Mouse (Mus musculus): ENCODE data around the gene Prim1. TPM values are rescaled to one million over a fixed set of nuclear protein-coding genes. Genes with fewer than 3 reads are reported as not detected.
"Not testable (repeated sequence)": the region's sequence is repeated elsewhere in the genome, so short reads cannot be mapped to it uniquely, and the experiment has no call there.

Gene Prim1
- total and polyA plus RNA-seq, 2 experiments from 2014 or later: 15.2 to 33.3 TPM

DNA sequence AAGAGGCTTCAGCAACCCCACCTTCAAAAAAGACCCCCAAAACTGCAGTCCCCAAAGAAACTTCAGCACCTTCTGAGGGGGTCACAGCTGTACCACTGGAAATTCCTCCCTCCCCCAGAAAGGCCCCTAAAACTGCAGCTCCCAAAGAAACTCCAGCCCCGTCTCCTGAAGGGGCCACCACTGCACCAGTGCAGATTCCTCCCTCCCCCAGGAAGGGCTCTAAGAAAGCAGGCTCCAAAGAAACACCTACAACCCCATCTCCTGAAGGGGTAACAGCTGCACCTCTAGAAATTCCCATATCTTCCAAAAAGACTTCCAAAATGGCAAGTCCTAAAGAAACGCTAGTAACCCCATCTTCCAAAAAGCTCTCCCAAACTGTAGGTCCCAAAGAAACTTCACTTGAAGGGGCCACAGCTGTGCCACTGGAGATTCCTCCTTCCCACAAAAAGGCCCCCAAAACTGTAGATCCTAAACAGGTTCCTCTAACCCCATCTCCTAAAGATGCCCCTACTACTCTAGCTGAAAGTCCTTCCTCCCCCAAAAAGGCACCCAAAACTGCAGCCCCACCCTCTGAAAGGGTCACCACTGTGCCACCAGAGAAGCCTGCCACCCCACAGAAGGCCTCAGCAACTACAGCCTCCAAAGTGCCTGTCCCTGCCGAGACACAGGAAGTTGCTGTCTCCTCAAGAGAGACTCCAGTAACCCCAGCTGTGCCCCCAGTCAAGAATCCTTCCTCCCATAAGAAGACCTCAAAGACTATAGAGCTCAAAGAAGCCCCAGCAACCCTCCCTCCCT, 28.3 kb downstream of the Prim1 start:
- Histone ChIP-seq H3K4me3 (ENCODE audit: low read length) (no peak overlapping the region), H3K27me3 (ENCODE audit: insufficient read depth, low read length) (no peaks in the 10 kb centered on the region), H3K27ac (no peak overlapping the region), H3K9ac (replicated peaks; ENCODE audit: low read length) (no peak overlapping the region; the same call in 1 of the 2 replicates), H3K9me3 (ENCODE audit: low read length) (no peaks in the 10 kb centered on the region), H3K4me2 (ENCODE audit: low read depth, low read length) (no peak overlapping the region), H3K4me1 (ENCODE audit: insufficient read depth, low read length) (peaks cover 3% of the 10 kb centered on the region; the same call in 1 of the 2 replicates), H3K36me3 (ENCODE audit: insufficient read depth, low read length) (peaks cover 46% of the 10 kb centered on the region)
- TF ChIP-seq CTCF (IDR thresholded peaks at IDR 0.05; ENCODE audit: low read depth): no peak
- ATAC-seq: no peak
- no peak for DNase-seq (ENCODE audit: low spot score)
- WGBS: 71% methylated on average over 3 of the region's 3 CpGs

GRCm38 (mm10) chr10:128048157-128048556, 33.2 kb downstream of the Prim1 start:
- Histone ChIP-seq H3K4me1 (ENCODE audit: insufficient read depth, low read length) (no peaks in the 10 kb centered on the region), H3K4me3 (ENCODE audit: low read length) (no peak overlapping the region), H3K9ac (replicated peaks; ENCODE audit: low read length) (no peak overlapping the region), H3K36me3 (ENCODE audit: insufficient read depth, low read length) (peaks cover 38% of the 10 kb centered on the region), H3K4me2 (ENCODE audit: low read depth, low read length) (no peak overlapping the region), H3K27ac (no peak overlapping the region), H3K9me3 (ENCODE audit: low read length) (no peaks in the 10 kb centered on the region), H3K27me3 (ENCODE audit: insufficient read depth, low read length) (no peaks in the 10 kb centered on the region)
- no peak for TF ChIP-seq CTCF (IDR thresholded peaks at IDR 0.05; ENCODE audit: low read depth)
- DNase-seq (ENCODE audit: low spot score) (no peak), ATAC-seq (no peak)
- WGBS: 92% methylated on average over 8 of the region's 8 CpGs

DNA sequence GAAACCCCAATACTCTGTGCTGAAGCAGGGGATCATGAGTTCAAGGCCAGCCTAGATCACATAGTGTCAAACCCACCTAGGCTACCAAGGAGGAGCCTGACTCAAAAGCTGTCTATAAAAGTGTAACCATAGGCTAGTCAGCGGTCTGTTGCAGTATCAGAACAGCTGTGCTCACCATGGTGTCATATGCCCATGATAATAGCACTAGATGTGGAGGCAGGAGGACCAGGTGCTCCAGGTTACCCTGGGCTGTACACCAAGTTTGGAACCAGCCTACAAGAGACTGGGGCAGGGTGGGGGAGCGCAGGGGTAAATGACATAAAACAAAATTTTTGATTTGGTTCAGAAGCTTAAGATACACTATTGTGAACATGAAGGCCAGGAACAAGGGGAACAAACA, 34.8 kb downstream of the Prim1 start:
- H3K36me3 ChIP-seq (ENCODE audit: insufficient read depth, low read length): peaks cover 32% of the 10 kb centered on the region
- no peak for TF ChIP-seq CTCF (IDR thresholded peaks at IDR 0.05; ENCODE audit: low read depth)
- WGBS: 97% methylated on average over 2 of the region's 2 CpGs

DNA sequence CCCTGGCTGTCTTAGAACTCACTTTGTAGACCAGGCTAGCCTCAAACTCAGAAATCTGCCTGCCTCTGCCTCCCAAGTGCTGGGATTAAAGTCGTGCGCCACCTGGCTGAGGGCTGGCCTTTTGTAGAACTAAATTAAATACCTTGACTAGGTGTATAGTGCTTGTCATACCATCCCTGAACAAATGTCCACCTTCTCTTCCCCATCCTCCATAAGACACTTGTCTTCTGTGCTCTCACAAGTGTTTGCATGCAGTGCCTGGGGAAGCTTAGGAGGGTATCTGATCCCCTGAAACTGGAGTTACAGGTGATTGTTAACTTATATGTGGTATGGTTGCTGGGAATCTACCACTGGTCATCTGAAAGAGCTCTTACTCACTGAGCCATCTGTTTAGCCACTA, 35.4 kb downstream of the Prim1 start:
- no peaks in the 10 kb centered on the region for H3K27me3 ChIP-seq (ENCODE audit: insufficient read depth, low read length)
- no peak for TF ChIP-seq CTCF (IDR thresholded peaks at IDR 0.05; ENCODE audit: low read depth)
- WGBS: 90% methylated on average over 2 of the region's 2 CpGs
- H3K9ac ChIP-seq (replicated peaks; ENCODE audit: low read length): no peak overlapping the region
- H3K36me3 ChIP-seq (ENCODE audit: insufficient read depth, low read length): peaks cover 28% of the 10 kb centered on the region
- H3K9me3 ChIP-seq (ENCODE audit: low read length): no peaks in the 10 kb centered on the region
- no peaks in the 10 kb centered on the region for H3K4me1 ChIP-seq (ENCODE audit: insufficient read depth, low read length)
- H3K4me3 ChIP-seq (ENCODE audit: low read length): no peak overlapping the region
- DNase-seq (ENCODE audit: low spot score): no peak
- no peak overlapping the region for H3K4me2 ChIP-seq (ENCODE audit: low read depth, low read length)
- H3K27ac ChIP-seq: no peak overlapping the region
- no peak for ATAC-seq

More for the DNA sequence above, 34.8 kb downstream of the Prim1 start:
- H3K4me3 ChIP-seq (ENCODE audit: low read length): no peak overlapping the region
- H3K4me2 ChIP-seq (ENCODE audit: low read depth, low read length): no peak overlapping the region
- H3K9ac ChIP-seq (replicated peaks; ENCODE audit: low read length): no peak overlapping the region
- no peaks in the 10 kb centered on the region for H3K4me1 ChIP-seq (ENCODE audit: insufficient read depth, low read length)
- DNase-seq (ENCODE audit: low spot score): no peak
- no peaks in the 10 kb centered on the region for H3K27me3 ChIP-seq (ENCODE audit: insufficient read depth, low read length)
- ATAC-seq: no peak
- H3K9me3 ChIP-seq (ENCODE audit: low read length): no peaks in the 10 kb centered on the region
- H3K27ac ChIP-seq: no peak overlapping the region

- WGBS: 95% methylated on average over 5 of the region's 5 CpGs
- H3K36me3 ChIP-seq (ENCODE audit: insufficient read depth, low read length): peaks cover 23% of the 10 kb centered on the region
- H3K27me3 ChIP-seq (ENCODE audit: insufficient read depth, low read length): no peaks in the 10 kb centered on the region
- no peak overlapping the region for H3K27ac ChIP-seq
- no peaks in the 10 kb centered on the region for H3K4me1 ChIP-seq (ENCODE audit: insufficient read depth, low read length)
- no peak overlapping the region for H3K4me2 ChIP-seq (ENCODE audit: low read depth, low read length)
- no peak for TF ChIP-seq CTCF (IDR thresholded peaks at IDR 0.05; ENCODE audit: low read depth)
- H3K9me3 ChIP-seq (ENCODE audit: low read length): no peaks in the 10 kb centered on the region
- H3K4me3 ChIP-seq (ENCODE audit: low read length): no peak overlapping the region
- H3K9ac ChIP-seq (replicated peaks; ENCODE audit: low read length): no peak overlapping the region
- DNase-seq (ENCODE audit: low spot score) (no peak), ATAC-seq (no peak)
Observed at GRCm38 (mm10) chr10:128051589-128051988, 36.6 kb downstream of the Prim1 start.

DNA sequence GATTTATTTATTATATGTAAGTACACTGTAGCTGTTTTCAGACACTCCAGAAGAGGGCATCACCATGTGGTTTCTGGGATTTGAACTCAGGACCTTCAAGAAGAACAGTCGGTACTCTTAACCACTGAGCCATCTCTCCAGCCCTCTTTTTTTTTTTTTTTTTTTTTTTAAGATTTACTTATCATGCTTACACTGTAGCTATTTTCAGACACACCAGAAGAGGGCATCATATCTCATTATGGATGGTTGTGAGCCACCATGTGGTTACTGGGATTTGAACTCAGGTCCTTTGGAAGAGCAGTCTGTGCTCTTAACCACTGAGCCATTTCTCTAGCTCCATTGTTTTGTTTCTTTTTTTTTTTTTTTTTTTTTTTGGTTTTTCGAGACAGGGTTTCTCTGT, 37.2 kb downstream of the Prim1 start:
- not testable (repeated sequence) for H3K4me2 ChIP-seq (ENCODE audit: low read depth, low read length); H3K27me3 ChIP-seq (ENCODE audit: insufficient read depth, low read length); H3K9me3 ChIP-seq (ENCODE audit: low read length); H3K4me3 ChIP-seq (ENCODE audit: low read length); H3K9ac ChIP-seq (replicated peaks; ENCODE audit: low read length); H3K4me1 ChIP-seq (ENCODE audit: insufficient read depth, low read length); H3K27ac ChIP-seq; ATAC-seq; DNase-seq (ENCODE audit: low spot score)
- peaks cover 19% of the 10 kb centered on the region; the same call in 1 of the 2 replicates for H3K36me3 ChIP-seq (ENCODE audit: insufficient read depth, low read length)
- 95% methylated on average over 1 of the region's 2 CpGs for WGBS

DNA sequence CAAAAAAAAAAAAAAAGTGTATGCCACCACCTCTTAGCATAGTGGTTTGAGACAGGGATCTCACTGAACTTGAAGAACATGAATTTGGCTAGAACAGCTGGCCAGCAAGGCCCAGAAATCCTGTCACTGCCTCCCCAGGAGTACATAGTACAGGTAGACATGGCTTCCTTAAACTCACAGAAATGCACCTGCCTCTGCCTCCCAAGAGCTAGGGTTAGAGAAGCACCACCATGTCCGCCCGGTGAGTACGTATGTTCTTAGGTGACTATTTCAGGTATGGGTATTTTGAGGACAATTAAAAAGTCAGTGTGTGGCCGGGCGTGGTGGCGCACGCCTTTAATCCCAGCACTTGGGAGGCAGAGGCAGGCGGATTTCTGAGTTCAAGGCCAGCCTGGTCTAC, 38.0 kb downstream of the Prim1 start:
- WGBS: 95% methylated on average over 8 of the region's 8 CpGs
- Histone ChIP-seq H3K4me3 (ENCODE audit: low read length) (no peak overlapping the region), H3K36me3 (ENCODE audit: insufficient read depth, low read length) (peaks cover 15% of the 10 kb centered on the region; the same call in 1 of the 2 replicates), H3K4me1 (ENCODE audit: insufficient read depth, low read length) (no peaks in the 10 kb centered on the region), H3K27ac (no peak overlapping the region), H3K4me2 (ENCODE audit: low read depth, low read length) (no peak overlapping the region), H3K9ac (replicated peaks; ENCODE audit: low read length) (no peak overlapping the region), H3K9me3 (ENCODE audit: low read length) (no peaks in the 10 kb centered on the region), H3K27me3 (ENCODE audit: insufficient read depth, low read length) (no peaks in the 10 kb centered on the region)
- DNase-seq (ENCODE audit: low spot score) (no peak), ATAC-seq (no peak)
- no peak for TF ChIP-seq CTCF (IDR thresholded peaks at IDR 0.05; ENCODE audit: low read depth)

Data from hindbrain, postnatal 0 days (tissue).